Mouse (Mus musculus): Measurements from ENCODE around the gene Mrpl53.

The Mrpl53 gene

DNA sequence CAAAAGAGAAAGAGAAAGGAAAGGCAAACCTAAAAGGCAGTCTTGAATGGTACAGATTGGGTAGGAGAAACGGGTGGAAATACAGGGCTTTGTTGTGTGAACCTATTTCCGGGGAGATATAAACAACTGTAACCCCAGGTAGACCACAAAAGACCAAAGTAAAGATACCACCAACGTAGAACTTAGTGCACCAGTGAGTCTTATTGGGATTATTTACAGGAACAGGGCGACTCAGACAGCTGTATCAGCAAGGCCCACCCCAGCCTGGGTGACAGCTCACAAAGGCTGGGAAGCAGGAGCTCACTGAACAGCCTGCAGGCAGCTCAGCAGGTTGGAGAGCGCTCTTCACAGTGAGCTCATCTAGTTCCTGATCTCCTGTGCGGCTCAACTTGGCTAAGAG, 12.9 kb upstream of the Mrpl53 start:
- DNase-seq = peak; percentile 47 to 68

DNA sequence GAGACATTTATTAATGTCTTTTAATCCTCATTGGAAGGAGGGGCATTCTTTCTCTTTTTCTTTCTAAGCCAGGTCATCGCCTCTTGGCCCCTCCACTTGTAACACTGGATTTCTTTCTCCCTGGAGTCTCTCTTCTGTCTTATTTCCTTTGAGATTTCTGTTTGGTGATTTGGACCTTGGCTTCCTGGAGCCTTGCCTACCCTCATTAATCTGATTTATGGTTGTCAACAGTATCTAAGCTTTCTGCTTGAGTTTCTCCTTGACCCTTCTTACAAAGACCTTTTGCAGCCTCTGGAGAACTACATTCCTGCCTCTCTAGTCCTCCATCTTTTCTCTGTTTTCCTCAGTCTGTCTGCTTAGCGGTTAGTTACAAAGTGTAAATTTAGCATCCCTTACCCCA, 10.4 kb upstream of the Mrpl53 start:
- no peak for DNase-seq

DNA sequence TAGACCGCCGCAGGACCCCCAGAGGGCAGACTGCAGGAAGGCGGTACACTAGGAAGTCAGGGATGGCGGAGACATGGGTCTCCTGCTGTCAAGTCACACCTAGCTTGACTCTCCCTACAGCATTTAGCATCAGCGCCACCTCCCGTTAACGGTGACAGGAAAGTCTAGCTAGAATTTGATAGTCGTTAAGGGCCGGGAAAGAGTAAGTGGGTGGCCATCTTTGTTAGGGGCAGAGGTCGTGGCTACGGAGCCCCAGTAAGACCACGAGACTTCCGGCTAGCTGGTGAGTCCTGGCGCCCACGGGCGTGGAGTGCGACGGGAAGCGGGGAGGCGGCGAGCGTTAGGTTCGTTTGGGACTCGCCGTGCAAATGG, 7.5 kb upstream of the Mrpl53 start, which contains the start of the genes Ccdc142 and Gm42688:
Ccdc142 (plus strand) TSS at position 286 of the 372 bp plus-strand sequence.
Gm42688 (plus strand) TSS at position 302 of the 372 bp plus-strand sequence.
- DNase-seq = peak; percentile 93 to 94

- peak; percentile 81 to 84 for DNase-seq
These were observed 6.9 kb upstream of the Mrpl53 start for GRCm38 (mm10) chr6:83101688-83102556.

DNA sequence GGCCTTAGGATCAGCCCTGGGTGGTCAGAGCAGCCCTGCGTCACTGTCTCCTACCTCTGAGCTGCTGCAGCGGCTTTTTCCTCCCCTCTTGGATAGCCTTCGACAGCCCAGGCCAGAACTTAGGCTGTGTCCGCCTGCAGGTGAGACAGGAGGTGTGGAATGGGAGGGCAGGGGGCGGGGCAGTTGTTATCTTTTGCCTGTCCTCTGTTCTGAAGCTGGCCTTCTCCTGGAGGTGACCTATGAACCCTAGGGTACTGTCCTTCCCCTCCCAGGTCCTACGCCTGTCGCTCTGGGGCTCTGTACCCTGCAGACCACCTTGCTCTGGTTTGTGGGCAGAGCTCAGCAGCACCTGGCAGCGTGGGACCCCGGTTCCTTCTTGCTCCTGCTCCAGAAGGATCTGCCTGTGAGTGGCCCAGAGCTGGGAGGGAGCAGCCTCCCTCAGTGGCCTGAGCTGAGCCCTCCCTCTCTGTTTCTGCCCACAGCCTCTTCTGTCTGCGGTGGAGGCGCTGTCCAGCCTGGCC, 5.7 kb upstream of the Mrpl53 start:
- no peak for DNase-seq

GRCm38 (mm10) chr6:83104158-83104557, 4.7 kb upstream of the Mrpl53 start:
- no peak for DNase-seq

- peak; percentile 83 for DNase-seq
These were observed 1.1 kb upstream of the Mrpl53 start for GRCm38 (mm10) chr6:83107566-83108400.

DNA sequence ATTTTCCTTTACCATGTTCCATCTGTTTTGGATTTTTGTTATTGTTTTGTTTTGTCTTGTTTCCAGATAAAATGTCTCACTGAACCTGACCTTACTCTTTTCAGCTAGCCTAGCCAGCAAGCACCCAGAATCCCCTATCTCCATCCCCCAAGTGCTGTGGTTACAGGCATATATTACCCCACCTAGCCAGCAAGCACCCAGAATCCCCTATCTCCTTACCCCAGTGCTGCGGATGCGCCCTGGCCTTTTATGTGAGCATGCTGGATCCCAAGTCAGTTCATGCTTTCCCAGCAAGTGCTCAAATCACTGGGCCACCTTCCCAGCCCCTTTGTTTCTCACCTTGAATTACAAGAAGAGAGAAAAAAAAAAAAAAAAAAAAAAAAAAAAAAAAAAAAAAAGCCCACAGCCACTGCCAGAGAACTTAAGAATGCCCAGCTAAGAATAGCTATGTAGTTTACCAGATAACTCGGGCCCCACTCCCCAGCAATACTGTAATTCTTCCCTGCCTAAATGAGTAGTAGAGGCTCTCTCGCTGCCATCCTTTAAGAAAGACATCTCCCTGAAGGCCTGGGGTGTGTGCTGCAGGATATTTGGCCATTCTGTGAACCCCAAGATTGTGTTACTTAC, 2.8 kb downstream of the Mrpl53 start:
- DNase-seq = no peak

- DNase-seq = peak; percentile 92 to 93
These were observed 6.3 kb downstream of the Mrpl53 start, which contains the start of gene Mogs for GRCm38 (mm10) chr6:83115011-83115671. Gene Mogs, plus strand, starts transcription at chr6:83115496.

- peak in 1 of 2 experiments; percentile 36 for DNase-seq
These were observed 7.0 kb downstream of the Mrpl53 start for GRCm38 (mm10) chr6:83115682-83116372.

- no peak for DNase-seq
These were observed 7.7 kb downstream of the Mrpl53 start for GRCm38 (mm10) chr6:83116373-83117164.

GRCm38 (mm10) chr6:83117165-83117438, 8.3 kb downstream of the Mrpl53 start:
- DNase-seq = no peak

- no peak for DNase-seq
These were observed 8.8 kb downstream of the Mrpl53 start for GRCm38 (mm10) chr6:83117616-83118015.

DNA sequence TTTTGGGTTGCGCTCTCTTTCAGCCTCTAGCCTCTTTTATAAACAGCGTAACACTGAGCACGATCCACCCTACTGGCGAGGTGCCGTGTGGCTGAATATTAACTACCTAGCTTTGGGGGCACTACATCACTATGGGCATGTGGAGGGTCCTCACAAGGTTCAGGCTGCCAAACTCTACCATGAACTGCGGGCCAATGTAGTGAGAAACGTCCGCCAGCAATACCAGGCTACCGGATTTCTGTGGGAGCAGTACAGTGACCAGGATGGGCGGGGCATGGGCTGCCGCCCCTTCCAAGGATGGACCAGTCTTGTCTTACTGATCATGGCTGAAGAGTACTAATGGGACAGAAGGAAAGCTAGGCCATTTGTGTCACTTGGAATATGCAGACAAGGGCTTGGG, 9.5 kb downstream of the Mrpl53 start:
- DNase-seq = no peak

DNA sequence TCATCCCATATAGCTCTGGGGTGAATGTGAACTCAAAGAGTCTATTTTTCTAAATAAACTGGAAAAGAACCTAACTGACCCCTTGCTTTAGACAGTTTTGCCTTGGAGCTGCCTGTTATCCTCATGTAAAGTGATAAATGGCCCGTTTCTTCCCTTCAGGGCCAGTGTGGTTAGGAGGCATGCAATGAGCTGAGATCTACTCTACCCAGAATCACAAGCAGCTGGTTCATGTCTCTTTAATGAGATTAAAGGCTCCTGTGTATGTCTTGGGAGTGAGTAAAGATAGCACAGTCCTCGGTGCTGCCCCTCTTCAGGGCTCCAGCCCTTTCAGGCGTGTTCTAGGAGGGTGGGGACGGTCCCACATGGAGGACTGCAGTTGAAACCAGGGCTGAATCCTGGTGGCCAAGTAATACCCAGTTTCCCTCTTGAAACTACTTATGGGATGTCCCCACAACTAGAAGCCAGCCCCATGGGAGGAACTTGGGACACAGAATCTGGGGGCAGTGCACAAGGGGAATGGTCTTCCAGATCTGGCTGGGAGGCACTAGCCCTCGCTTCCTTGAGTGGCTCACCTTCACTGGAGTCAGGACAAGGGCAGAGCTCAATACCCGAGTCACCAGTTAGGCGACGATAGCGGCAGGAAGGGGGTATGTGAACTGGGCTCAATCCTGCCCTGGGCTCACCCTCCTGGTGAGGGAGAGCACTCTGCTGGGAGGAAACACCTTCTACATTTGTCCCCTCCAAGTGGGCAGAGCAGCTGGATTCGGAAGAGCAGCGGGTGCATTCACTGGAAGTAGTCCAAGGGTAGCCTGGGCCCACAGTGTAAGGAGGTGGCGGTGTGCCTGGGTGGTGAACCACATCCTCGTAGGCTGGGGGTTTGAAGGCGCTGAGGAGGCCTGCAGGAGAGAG, 10.2 kb downstream of the Mrpl53 start:
- DNase-seq = peak; percentile 29 to 43

GRCm38 (mm10) chr6:83119734-83120051, 10.9 kb downstream of the Mrpl53 start:
- DNase-seq = no peak

- peak; percentile 86 to 94 for DNase-seq
These were observed 12.4 kb downstream of the Mrpl53 start, which contains the start of gene Wbp1 for GRCm38 (mm10) chr6:83120930-83121862. Gene Wbp1, minus strand, starts transcription at chr6:83121559.

DNA sequence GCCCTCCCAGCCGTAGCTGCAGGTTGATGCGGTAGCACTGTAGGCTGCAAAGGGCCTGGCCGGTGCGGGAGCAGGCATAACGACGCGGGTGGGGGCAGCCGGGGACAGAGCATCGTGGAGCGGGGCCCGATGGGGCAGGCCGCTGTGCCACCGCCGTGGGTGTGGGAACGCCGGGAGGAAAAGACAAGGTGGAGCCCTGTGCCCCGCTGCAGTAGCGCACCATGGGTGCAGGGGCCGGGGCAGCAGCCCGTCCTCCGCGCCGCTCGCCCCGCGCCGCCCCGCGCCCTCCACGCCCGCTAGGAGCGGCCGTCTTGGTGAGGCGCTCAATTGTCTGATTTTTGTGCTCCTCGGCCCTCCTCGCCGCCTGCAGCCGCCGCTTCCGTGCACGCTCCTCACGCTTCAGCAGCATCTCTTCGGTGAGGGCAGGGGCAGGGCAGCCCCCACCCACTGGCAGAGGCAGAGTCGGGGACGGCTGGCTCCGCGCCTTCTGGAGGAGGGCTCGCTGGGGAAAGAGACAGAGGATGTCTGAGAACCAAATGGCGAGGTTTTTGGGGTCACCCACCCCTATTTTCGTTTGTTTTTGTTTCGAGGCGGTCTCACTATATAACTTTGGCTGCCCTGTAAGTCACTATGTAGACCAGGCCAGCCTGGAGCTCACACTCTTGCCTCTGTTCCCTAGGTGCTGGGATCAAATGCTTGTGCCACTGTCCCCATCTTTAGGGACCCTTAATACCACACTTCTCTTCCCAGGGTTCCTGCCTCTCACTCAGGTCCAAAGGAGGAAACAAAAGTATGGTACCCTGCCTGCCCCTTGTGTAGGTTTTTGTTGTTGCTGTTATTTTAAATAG, 13.2 kb downstream of the Mrpl53 start:
- peak in 1 of 2 experiments; percentile 64 for DNase-seq

Data from thymus, postnatal 36 days (tissue).